Mouse (Mus musculus) spleen, adult 18-20 months (tissue): ENCODE results near the gene Nxpe4.
A peak's percentile ranks its signal among the peaks of the same experiment; 100 is the strongest.
"Not testable (repeated sequence)": the region's sequence is repeated elsewhere in the genome, so short reads cannot be mapped to it uniquely, and the experiment has no call there.

Source experiments
- DNase-seq, 2 experiments: peaks; one replicate each; pipeline ENCODE4 v3.0.0; 2022; ENCODE audit warnings: mixed read lengths in 2 of 2

The Nxpe4 gene

GRCm38 (mm10) chr9:48417366-48417765 lies 255.5 kb downstream of the Nxpe4 start:
- not testable (repeated sequence) for DNase-seq

- no peak for DNase-seq
Observed at GRCm38 (mm10) chr9:48417994-48418393, 256.2 kb downstream of the Nxpe4 start.

GRCm38 (mm10) chr9:48418397-48418796 lies 256.6 kb downstream of the Nxpe4 start:
- DNase-seq = peak; percentile 30 to 46

GRCm38 (mm10) chr9:48418829-48419228 lies 257.0 kb downstream of the Nxpe4 start:
- DNase-seq = no peak

- DNase-seq = peak; percentile 44 to 54
Observed at GRCm38 (mm10) chr9:48420437-48420836, 258.6 kb downstream of the Nxpe4 start.

- DNase-seq = no peak
Observed at GRCm38 (mm10) chr9:48421029-48421428, 259.2 kb downstream of the Nxpe4 start.

- no peak for DNase-seq
Observed at GRCm38 (mm10) chr9:48421561-48421960, 259.7 kb downstream of the Nxpe4 start.

GRCm38 (mm10) chr9:48422382-48422781 lies 260.6 kb downstream of the Nxpe4 start:
- peak in 1 of 2 experiments; percentile 37 for DNase-seq

GRCm38 (mm10) chr9:48423256-48423655 lies 261.4 kb downstream of the Nxpe4 start:
- DNase-seq = no peak

- DNase-seq = no peak
Observed at GRCm38 (mm10) chr9:48427176-48427575, 265.4 kb downstream of the Nxpe4 start.

- no peak for DNase-seq
Observed at GRCm38 (mm10) chr9:48432449-48432848, 270.6 kb downstream of the Nxpe4 start.

GRCm38 (mm10) chr9:48443873-48444272 lies 282.1 kb downstream of the Nxpe4 start:
- DNase-seq = no peak

GRCm38 (mm10) chr9:48444821-48445220 lies 283.0 kb downstream of the Nxpe4 start:
- DNase-seq = no peak

- DNase-seq = peak in 1 of 2 experiments; percentile 35
Observed at GRCm38 (mm10) chr9:48447783-48448209, 286.0 kb downstream of the Nxpe4 start.
